Mouse (Mus musculus): ENCODE measurements around the gene D630039A03Rik. TPM values are rescaled to one million over a fixed set of nuclear protein-coding genes. Genes with fewer than 3 reads are reported as not detected.
"Not testable (repeated sequence)": the region's sequence is repeated elsewhere in the genome, so short reads cannot be mapped to it uniquely, and the experiment has no call there.

D630039A03Rik gene
- polyA plus RNA-seq, 1 experiment = 0.06 TPM

DNA sequence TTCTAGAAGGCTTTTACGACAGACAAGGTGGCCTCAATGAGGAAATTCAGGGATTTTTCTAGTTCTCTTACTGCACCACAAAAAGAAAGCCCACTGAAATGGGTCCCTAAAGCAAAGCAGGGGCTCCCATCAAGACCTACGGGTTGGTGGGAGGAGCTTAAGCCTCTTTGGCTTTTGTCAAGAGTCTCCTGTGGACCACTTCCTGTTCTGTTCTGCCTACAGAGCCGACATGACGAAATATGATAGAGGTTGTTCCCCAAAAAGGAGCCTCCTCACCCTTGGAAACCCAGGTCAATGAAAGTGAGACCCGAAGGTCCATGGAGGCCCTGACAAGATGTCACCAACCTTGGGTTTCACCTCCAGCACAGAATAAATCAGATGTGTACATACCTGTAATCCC is 13.5 kb downstream of the D630039A03Rik start:
- H3K27ac ChIP-seq (ENCODE audit: control insufficient read depth, insufficient read depth, low read depth, low read length) = no peak overlapping the region
- H3K36me3 ChIP-seq (ENCODE audit: control insufficient read depth, insufficient read depth, low read length) = no peaks in the 10 kb centered on the region
- TF ChIP-seq CTCF (IDR thresholded peaks at IDR 0.05; ENCODE audit: control insufficient read depth, insufficient read depth, insufficient replicate concordance, low read depth, low read length) (no peak), POLR2A (IDR thresholded peaks at IDR 0.05; ENCODE audit: control insufficient read depth, low read depth, low read length) (no peak)
- no peaks in the 10 kb centered on the region; the same call in none of the 2 replicates for H3K4me1 ChIP-seq (ENCODE audit: control insufficient read depth, insufficient read depth, low read length)
- H3K4me3 ChIP-seq (ENCODE audit: control insufficient read depth, low read depth, low read length) = no peak overlapping the region
- no peaks in the 10 kb centered on the region for H3K27me3 ChIP-seq (ENCODE audit: control insufficient read depth, insufficient read depth, low read length)

DNA sequence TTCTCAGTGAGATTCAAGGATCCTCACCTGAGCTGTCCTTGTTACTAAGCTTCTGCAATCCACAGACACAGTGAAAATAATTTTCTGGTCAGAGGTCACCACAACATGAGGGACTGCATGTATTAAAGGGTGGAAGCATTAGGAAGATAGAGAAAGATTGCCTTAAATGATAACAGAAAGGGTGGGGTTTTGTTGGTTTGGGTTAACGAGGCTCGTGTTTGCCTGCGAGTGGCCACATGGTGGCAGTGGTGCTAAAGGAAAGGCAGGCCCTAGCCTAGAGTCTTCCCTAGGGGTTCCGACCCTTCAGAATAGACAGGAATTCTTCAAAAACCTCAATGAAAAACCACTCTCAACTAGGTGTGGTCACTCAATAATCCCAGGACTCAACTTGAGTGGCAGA is 14.9 kb downstream of the D630039A03Rik start:
- no peak overlapping the region for H3K27ac ChIP-seq (ENCODE audit: control insufficient read depth, insufficient read depth, low read depth, low read length)
- no peaks in the 10 kb centered on the region for H3K27me3 ChIP-seq (ENCODE audit: control insufficient read depth, insufficient read depth, low read length)
- no peaks in the 10 kb centered on the region; the same call in none of the 2 replicates for H3K4me1 ChIP-seq (ENCODE audit: control insufficient read depth, insufficient read depth, low read length)
- TF ChIP-seq CTCF (IDR thresholded peaks at IDR 0.05; ENCODE audit: control insufficient read depth, insufficient read depth, insufficient replicate concordance, low read depth, low read length) = peak; percentile 69; the same call in 1 of the 2 replicates
- no peak for TF ChIP-seq POLR2A (IDR thresholded peaks at IDR 0.05; ENCODE audit: control insufficient read depth, low read depth, low read length)
- H3K4me3 ChIP-seq (ENCODE audit: control insufficient read depth, low read depth, low read length) = no peak overlapping the region
- no peaks in the 10 kb centered on the region for H3K36me3 ChIP-seq (ENCODE audit: control insufficient read depth, insufficient read depth, low read length)

DNA sequence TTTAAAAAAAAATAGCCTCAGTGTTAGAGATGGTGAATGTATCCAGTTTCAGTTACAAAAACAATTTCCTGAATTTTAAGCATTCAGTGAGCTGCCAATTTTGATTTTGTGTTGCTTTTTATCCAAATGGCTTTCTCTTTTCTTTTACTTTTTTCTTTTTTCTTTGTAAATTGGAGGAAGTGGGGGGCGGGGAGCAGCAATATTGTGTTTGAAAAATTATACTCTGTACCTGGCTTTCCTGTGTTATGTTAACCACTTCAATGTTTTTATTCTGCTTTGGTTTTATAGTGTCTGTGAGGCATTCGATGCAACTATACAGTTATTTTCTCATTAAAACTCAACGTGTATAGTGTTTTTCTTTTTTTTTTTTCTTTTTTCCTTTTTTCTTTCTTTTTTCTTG is 19.5 kb downstream of the D630039A03Rik start:
- TF ChIP-seq CTCF (IDR thresholded peaks at IDR 0.05; ENCODE audit: control insufficient read depth, insufficient read depth, insufficient replicate concordance, low read depth, low read length) (no peak), POLR2A (IDR thresholded peaks at IDR 0.05; ENCODE audit: control insufficient read depth, low read depth, low read length) (no peak)
- H3K36me3 ChIP-seq (ENCODE audit: control insufficient read depth, insufficient read depth, low read length) = no peaks in the 10 kb centered on the region
- H3K4me3 ChIP-seq (ENCODE audit: control insufficient read depth, low read depth, low read length) = no peak overlapping the region
- H3K4me1 ChIP-seq (ENCODE audit: control insufficient read depth, insufficient read depth, low read length) = no peaks in the 10 kb centered on the region
- H3K27ac ChIP-seq (ENCODE audit: control insufficient read depth, insufficient read depth, low read depth, low read length) = no peak overlapping the region
- no peaks in the 10 kb centered on the region for H3K27me3 ChIP-seq (ENCODE audit: control insufficient read depth, insufficient read depth, low read length)

- TF ChIP-seq POLR2A (IDR thresholded peaks at IDR 0.05; ENCODE audit: control insufficient read depth, low read depth, low read length) = no peak
- TF ChIP-seq CTCF (IDR thresholded peaks at IDR 0.05; ENCODE audit: control insufficient read depth, insufficient read depth, insufficient replicate concordance, low read depth, low read length) = no peak
- Histone ChIP-seq H3K4me1 (ENCODE audit: control insufficient read depth, insufficient read depth, low read length) (no peaks in the 10 kb centered on the region), H3K36me3 (ENCODE audit: control insufficient read depth, insufficient read depth, low read length) (no peaks in the 10 kb centered on the region), H3K4me3 (ENCODE audit: control insufficient read depth, low read depth, low read length) (no peak overlapping the region), H3K27me3 (ENCODE audit: control insufficient read depth, insufficient read depth, low read length) (no peaks in the 10 kb centered on the region), H3K27ac (ENCODE audit: control insufficient read depth, insufficient read depth, low read depth, low read length) (no peak overlapping the region)
Observed at GRCm38 (mm10) chr4:57895902-57896301, 20.2 kb downstream of the D630039A03Rik start.

GRCm38 (mm10) chr4:57895140-57895539 is 21.0 kb downstream of the D630039A03Rik start:
- Histone ChIP-seq H3K4me3 (ENCODE audit: control insufficient read depth, low read depth, low read length) (no peak overlapping the region), H3K27me3 (ENCODE audit: control insufficient read depth, insufficient read depth, low read length) (no peaks in the 10 kb centered on the region), H3K36me3 (ENCODE audit: control insufficient read depth, insufficient read depth, low read length) (no peaks in the 10 kb centered on the region), H3K27ac (ENCODE audit: control insufficient read depth, insufficient read depth, low read depth, low read length) (no peak overlapping the region), H3K4me1 (ENCODE audit: control insufficient read depth, insufficient read depth, low read length) (no peaks in the 10 kb centered on the region)
- no peak for TF ChIP-seq CTCF (IDR thresholded peaks at IDR 0.05; ENCODE audit: control insufficient read depth, insufficient read depth, insufficient replicate concordance, low read depth, low read length)
- TF ChIP-seq POLR2A (IDR thresholded peaks at IDR 0.05; ENCODE audit: control insufficient read depth, low read depth, low read length) = no peak

DNA sequence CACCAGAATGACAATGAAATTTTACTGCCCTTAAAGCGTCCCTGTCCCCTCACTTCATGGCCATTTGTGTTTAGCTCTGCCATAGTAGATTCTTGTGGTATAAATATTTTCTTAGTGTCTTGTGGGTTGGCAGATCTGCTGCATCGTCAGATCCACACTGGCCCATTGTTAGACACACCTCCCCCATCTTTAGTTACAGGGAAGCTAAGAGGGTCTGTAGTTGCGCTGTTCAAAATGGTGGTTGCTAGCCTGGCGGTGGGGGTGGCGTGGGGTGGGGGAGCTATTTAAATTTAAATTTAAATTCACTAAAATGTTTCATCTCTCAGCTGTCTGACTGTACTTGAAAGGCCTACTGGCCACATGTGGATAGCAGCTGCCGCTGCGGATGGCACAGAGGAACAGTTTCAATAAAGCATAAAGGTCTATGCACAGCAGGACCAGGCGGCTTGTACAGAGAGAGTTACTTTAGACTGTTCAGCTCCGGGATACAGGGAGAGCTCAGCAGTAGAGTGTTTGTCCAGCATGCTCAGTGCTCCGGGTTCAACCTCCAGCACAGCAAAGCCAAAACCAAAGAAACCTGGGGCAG is 24.0 kb downstream of the D630039A03Rik start:
- Histone ChIP-seq H3K36me3 (ENCODE audit: control insufficient read depth, insufficient read depth, low read length) (no peaks in the 10 kb centered on the region), H3K27ac (ENCODE audit: control insufficient read depth, insufficient read depth, low read depth, low read length) (no peak overlapping the region), H3K4me3 (ENCODE audit: control insufficient read depth, low read depth, low read length) (no peak overlapping the region), H3K27me3 (ENCODE audit: control insufficient read depth, insufficient read depth, low read length) (no peaks in the 10 kb centered on the region), H3K4me1 (ENCODE audit: control insufficient read depth, insufficient read depth, low read length) (no peaks in the 10 kb centered on the region)
- TF ChIP-seq CTCF (IDR thresholded peaks at IDR 0.05; ENCODE audit: control insufficient read depth, insufficient read depth, insufficient replicate concordance, low read depth, low read length) = no peak
- TF ChIP-seq POLR2A (IDR thresholded peaks at IDR 0.05; ENCODE audit: control insufficient read depth, low read depth, low read length) = no peak

DNA sequence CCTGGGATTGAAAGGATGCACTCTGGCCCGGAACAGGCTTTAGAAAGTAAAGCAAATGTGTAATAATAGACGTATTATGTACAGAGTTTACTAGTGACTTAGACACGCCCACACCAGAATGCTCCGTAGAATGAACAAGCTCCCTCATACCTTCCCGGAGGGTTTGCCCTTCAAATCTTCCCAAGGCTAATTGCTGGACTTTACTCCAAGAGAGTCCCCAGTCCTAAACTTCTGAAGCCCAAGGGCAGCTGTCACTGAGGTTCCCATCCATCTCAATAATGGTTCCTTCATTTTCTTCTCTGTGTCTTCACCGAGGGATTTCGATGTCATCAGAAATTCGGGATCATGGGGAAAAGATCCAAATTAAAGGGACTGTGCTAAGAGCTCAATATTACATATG is 26.3 kb downstream of the D630039A03Rik start:
- TF ChIP-seq CTCF (IDR thresholded peaks at IDR 0.05; ENCODE audit: control insufficient read depth, insufficient read depth, insufficient replicate concordance, low read depth, low read length) (no peak), POLR2A (IDR thresholded peaks at IDR 0.05; ENCODE audit: control insufficient read depth, low read depth, low read length) (no peak)

GRCm38 (mm10) chr4:57888978-57889377 is 27.1 kb downstream of the D630039A03Rik start:
- not testable (repeated sequence) for H3K27ac ChIP-seq (ENCODE audit: control insufficient read depth, insufficient read depth, low read depth, low read length); H3K4me3 ChIP-seq (ENCODE audit: control insufficient read depth, low read depth, low read length); H3K36me3 ChIP-seq (ENCODE audit: control insufficient read depth, insufficient read depth, low read length); H3K4me1 ChIP-seq (ENCODE audit: control insufficient read depth, insufficient read depth, low read length); H3K27me3 ChIP-seq (ENCODE audit: control insufficient read depth, insufficient read depth, low read length)

More for the DNA sequence above, 26.3 kb downstream of the D630039A03Rik start:
- H3K36me3 ChIP-seq (ENCODE audit: control insufficient read depth, insufficient read depth, low read length) = no peaks in the 10 kb centered on the region
- no peak overlapping the region for H3K4me3 ChIP-seq (ENCODE audit: control insufficient read depth, low read depth, low read length)
- no peaks in the 10 kb centered on the region for H3K4me1 ChIP-seq (ENCODE audit: control insufficient read depth, insufficient read depth, low read length)
- H3K27me3 ChIP-seq (ENCODE audit: control insufficient read depth, insufficient read depth, low read length) = no peaks in the 10 kb centered on the region
- H3K27ac ChIP-seq (ENCODE audit: control insufficient read depth, insufficient read depth, low read depth, low read length) = no peak overlapping the region

Measured in testis, adult 2 months (tissue).